Mouse (Mus musculus) MEL (cell line): Measurements from ENCODE around the gene Ninl. TPM values are rescaled to one million over a fixed set of nuclear protein-coding genes. Genes with fewer than 3 reads are reported as not detected.
A peak's percentile ranks its signal among the peaks of the same experiment; 100 is the strongest.

Source experiments
- DNase-seq: peaks from one replicate; pipeline ENCODE4 v3.0.0; 2011; ENCODE audit warnings: low read depth, low spot score
- H3K27ac ChIP-seq: 2 replicates; pipeline ENCODE4 v1.5.1; 2012; ENCODE audit warnings: low read depth, mild to moderate bottlenecking, control low read depth, low read length, moderate library complexity; ENCODE audit not compliant: control insufficient read depth
- H3K27me3 ChIP-seq, 2 experiments: fragments of 150-350 bp in 1 of 2; sonication (generic) in 1 of 2; 2 replicates each; pipeline ENCODE4 v1.6.1; 2012; ENCODE audit warnings: low read length in 2 of 2, mild to moderate bottlenecking in 2 of 2, improper control_type of control experiment in 1 of 2, moderate library complexity in 1 of 2; ENCODE audit not compliant: insufficient read depth in 2 of 2, control insufficient read depth in 1 of 2
- H3K36me3 ChIP-seq, 2 experiments: 2 replicates each; pipeline ENCODE4 v1.6.1; 2012 to 2014; ENCODE audit warnings: low read length in 2 of 2, improper control_type of control experiment in 1 of 2, inconsistent platforms in 1 of 2, mild to moderate bottlenecking in 1 of 2; ENCODE audit not compliant: insufficient read depth in 2 of 2, control insufficient read depth in 1 of 2
- H3K4me1 ChIP-seq, 2 experiments: fragments of 150-350 bp in 1 of 2; sonication (generic) in 1 of 2; 2 replicates each; pipeline ENCODE4 v1.6.1; 2012; ENCODE audit warnings: low read length in 2 of 2, improper control_type of control experiment in 1 of 2, mild to moderate bottlenecking in 1 of 2; ENCODE audit not compliant: insufficient read depth in 2 of 2, control insufficient read depth in 1 of 2
- H3K4me3 ChIP-seq, 2 experiments: fragments of 150-350 bp in 1 of 2; sonication (generic) in 1 of 2; 2 replicates each; pipeline ENCODE4 v1.5.1; 2012; ENCODE audit warnings: low read depth in 2 of 2, low read length in 2 of 2, mild to moderate bottlenecking in 2 of 2, moderate library complexity in 2 of 2, control low read depth in 1 of 2, improper control_type of control experiment in 1 of 2; ENCODE audit not compliant: control insufficient read depth in 1 of 2, insufficient read depth in 1 of 2
- H3K79me2 ChIP-seq: 2 replicates; pipeline ENCODE4 v1.6.1; 2012; ENCODE audit warnings: mild to moderate bottlenecking, low read length, moderate library complexity; ENCODE audit not compliant: control insufficient read depth, poor library complexity, insufficient read depth
- H3K9ac ChIP-seq: 2 replicates; pipeline ENCODE4 v1.6.1; 2012; ENCODE audit warnings: low read depth, mild to moderate bottlenecking, control low read depth, low read length, moderate library complexity; ENCODE audit not compliant: control insufficient read depth, poor library complexity, severe bottlenecking
- H3K9me3 ChIP-seq: fragments of 150-350 bp; sonication (generic); replicated peaks from 2 replicates; pipeline ENCODE4 v1.6.1; 2012; ENCODE audit warnings: mild to moderate bottlenecking, low read length, improper control_type of control experiment, moderate library complexity; ENCODE audit not compliant: insufficient read depth
- BHLHE40 ChIP-seq: IDR thresholded peaks from 2 replicates; pipeline ENCODE4 v1.6.1; 2012; ENCODE audit warnings: low read depth, mild to moderate bottlenecking, inconsistent platforms, low read length, improper control_type of control experiment, borderline replicate concordance
- CHD1 ChIP-seq: IDR thresholded peaks from 2 replicates; pipeline ENCODE4 v1.6.1; 2012; ENCODE audit warnings: low read depth, mild to moderate bottlenecking, inconsistent platforms, low read length, improper control_type of control experiment
- CHD2 ChIP-seq: IDR thresholded peaks from 2 replicates; pipeline ENCODE4 v1.6.1; 2011; ENCODE audit warnings: low read length, improper control_type of control experiment
- E2F4 ChIP-seq: IDR thresholded peaks from 2 replicates; pipeline ENCODE4 v1.6.1; 2011; ENCODE audit warnings: low read depth, low read length, improper control_type of control experiment, borderline replicate concordance
- ELF1 ChIP-seq: IDR thresholded peaks from 2 replicates; pipeline ENCODE4 v1.6.1; 2014; ENCODE audit warnings: low read depth, mild to moderate bottlenecking, inconsistent platforms, low read length, improper control_type of control experiment, moderate library complexity
- EP300 ChIP-seq, 2 experiments: IDR thresholded peaks; 2 replicates each; pipeline ENCODE4 v1.6.1; 2011; ENCODE audit warnings: improper control_type of control experiment in 2 of 2, low read length in 2 of 2, low read depth in 1 of 2, mild to moderate bottlenecking in 1 of 2
- ETS1 ChIP-seq: IDR thresholded peaks from 2 replicates; pipeline ENCODE4 v1.6.1; 2012; ENCODE audit warnings: low read depth, mild to moderate bottlenecking, inconsistent platforms, low read length, improper control_type of control experiment, moderate library complexity
- GATA1 ChIP-seq: IDR thresholded peaks from 2 replicates; pipeline ENCODE4 v1.6.1; 2011; ENCODE audit warnings: low read depth, low read length, improper control_type of control experiment
- KAT2A ChIP-seq: conservative IDR thresholded peaks from 2 replicates; pipeline ENCODE4 v1.6.1; 2012; ENCODE audit warnings: low read depth, low read length, improper control_type of control experiment, inconsistent platforms
- MAFK ChIP-seq: IDR thresholded peaks from 2 replicates; pipeline ENCODE4 v1.6.1; 2011; ENCODE audit warnings: low read depth, mild to moderate bottlenecking, low read length, improper control_type of control experiment, borderline replicate concordance
- MEF2A ChIP-seq: IDR thresholded peaks from 2 replicates; pipeline ENCODE4 v1.6.1; 2014; ENCODE audit warnings: low read depth, mild to moderate bottlenecking, inconsistent platforms, low read length, improper control_type of control experiment; ENCODE audit not compliant: poor library complexity, insufficient replicate concordance, severe bottlenecking; ENCODE audit errors: extremely low read depth
- MXI1 ChIP-seq: IDR thresholded peaks from 2 replicates; pipeline ENCODE4 v1.6.1; 2011; ENCODE audit warnings: mild to moderate bottlenecking, low read depth, low read length, improper control_type of control experiment
- POLR2AphosphoS5 ChIP-seq: IDR thresholded peaks from 2 replicates; pipeline ENCODE4 v1.6.1; 2012; ENCODE audit warnings: low read depth, borderline replicate concordance, mild to moderate bottlenecking, inconsistent platforms, low read length, moderate library complexity, mixed read lengths
- RCOR1 ChIP-seq: IDR thresholded peaks from 2 replicates; pipeline ENCODE4 v1.6.1; 2012; ENCODE audit warnings: low read depth, mild to moderate bottlenecking, inconsistent platforms, low read length, improper control_type of control experiment
- SMC3 ChIP-seq: IDR thresholded peaks from 2 replicates; pipeline ENCODE4 v1.6.1; 2011; ENCODE audit warnings: low read depth, low read length, improper control_type of control experiment
- TCF12 ChIP-seq: IDR thresholded peaks from 2 replicates; pipeline ENCODE4 v1.6.1; 2014; ENCODE audit warnings: low read depth, mild to moderate bottlenecking, inconsistent platforms, low read length, improper control_type of control experiment, moderate library complexity
- ZKSCAN1 ChIP-seq: IDR thresholded peaks from 2 replicates; pipeline ENCODE4 v1.6.1; 2012; ENCODE audit warnings: low read depth, mild to moderate bottlenecking, inconsistent platforms, low read length, improper control_type of control experiment, moderate library complexity
- polyA plus RNA-seq, 2 experiments: library from polyadenylated mRNA; stranded (reverse) in 1 of 2; unstranded in 1 of 2; fragments of >175 nt in 1 of 2; fragments of >200 nt in 1 of 2; gene quantifications; 2 replicates each; pipeline versions ENCODE4 v1.2.1 to v1.2.4; 2012; ENCODE audit warnings: low replicate concordance in 2 of 2, low read depth in 1 of 2; ENCODE audit not compliant: insufficient read length in 2 of 2, insufficient read depth in 1 of 2, missing spikeins in 1 of 2
- total RNA-seq: library from RNA; depleted of rRNA; stranded (reverse); fragments of 300-350 nt; gene quantifications from 2 replicates; pipeline ENCODE4 v1.2.3, GENCODE M21; 2012

The Ninl gene
- total and polyA plus RNA-seq, 3 experiments = 9.8 to 16.8 TPM; not detected in 1

- Histone ChIP-seq H3K4me3 (no peak overlapping the region), H3K36me3 (peaks cover 0 to 23% of the 10 kb centered on the region in 2 experiments; a peak in 2 of 4 replicates), H3K9me3 (no peaks in the 10 kb centered on the region), H3K4me1 (peaks cover 11 to 15% of the 10 kb centered on the region in 2 experiments), H3K27ac (no peak overlapping the region), H3K27me3 (no peaks in the 10 kb centered on the region), H3K9ac (no peak overlapping the region), H3K79me2 (peaks cover 3% of the 10 kb centered on the region; the same call in 1 of the 2 replicates)
- TF ChIP-seq MXI1 = no peak
- TF ChIP-seq KAT2A = no peak
- TF ChIP-seq POLR2AphosphoS5 = no peak
- no peak for TF ChIP-seq ELF1
- no peak for TF ChIP-seq CHD2
- no peak for TF ChIP-seq RCOR1
- TF ChIP-seq ZKSCAN1 = no peak
- TF ChIP-seq CHD1 = no peak
- TF ChIP-seq E2F4 = no peak
- TF ChIP-seq SMC3 = no peak
- TF ChIP-seq BHLHE40 = no peak
- no peak for TF ChIP-seq MAFK
- TF ChIP-seq GATA1 = no peak
- DNase-seq = no peak
Observed at GRCm38 (mm10) chr2:150985359-150985758, 53.8 kb downstream of the Ninl start.

DNA sequence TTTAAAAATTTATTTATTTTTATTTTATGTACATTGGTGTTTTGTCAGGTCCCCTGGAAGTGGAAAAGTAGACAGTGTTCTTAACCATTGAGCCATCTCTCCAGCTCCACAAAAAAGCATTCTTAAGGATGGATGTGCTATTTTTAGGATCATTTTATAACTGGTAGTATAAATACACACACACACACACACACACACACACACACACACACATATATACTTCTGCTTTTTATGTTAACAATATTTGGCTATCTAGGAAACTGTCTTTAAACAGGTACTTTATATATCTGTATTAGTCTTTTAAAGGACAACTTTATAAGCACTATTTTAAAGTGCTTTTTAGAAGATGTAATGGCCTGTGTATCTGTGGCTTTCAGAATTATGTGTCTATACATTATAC is 57.1 kb downstream of the Ninl start:
- peaks cover 12 to 15% of the 10 kb centered on the region in 2 experiments for H3K4me1 ChIP-seq
- TF ChIP-seq ETS1 = peak; percentile 52; the same call in 1 of the 2 replicates
- TF ChIP-seq CHD2 = no peak
- TF ChIP-seq TCF12 = peak; percentile 36; the same call in 1 of the 2 replicates
- peak in 1 of 2 experiments; percentile 35; a peak in 1 of 4 replicates for TF ChIP-seq EP300 (IDR thresholded peaks at IDR 0.05; ENCODE audit: low read depth in 1 of 2, low read length in 2 of 2)
- peak; percentile 93 for TF ChIP-seq MEF2A
- no peaks in the 10 kb centered on the region for H3K27me3 ChIP-seq
- H3K79me2 ChIP-seq = peaks cover 3% of the 10 kb centered on the region; the same call in 1 of the 2 replicates
- H3K27ac ChIP-seq = no peak overlapping the region
- H3K36me3 ChIP-seq = peaks cover 0 to 25% of the 10 kb centered on the region in 2 experiments; a peak in 3 of 4 replicates
- no peak overlapping the region; a peak in 1 of 4 replicates for H3K4me3 ChIP-seq
- no peaks in the 10 kb centered on the region for H3K9me3 ChIP-seq
- no peak overlapping the region for H3K9ac ChIP-seq
- peak; percentile 58 for DNase-seq
